Mouse (Mus musculus) MN1 (cell line): ENCODE results near the gene Cdc34.
"Not testable (repeated sequence)": the region's sequence is repeated elsewhere in the genome, so short reads cannot be mapped to it uniquely, and the experiment has no call there.

Experiments
- DNase-seq: peaks from one replicate; pipeline ENCODE4 v3.0.0-alpha.2; 2016; ENCODE audit warnings: low spot score

Gene Cdc34

GRCm38 (mm10) chr10:79695231-79696128, 13.5 kb downstream of the Cdc34 start:
- DNase-seq = peak; percentile 80

GRCm38 (mm10) chr10:79696129-79696651, 14.2 kb downstream of the Cdc34 start:
- DNase-seq = no peak

GRCm38 (mm10) chr10:79697916-79698315, 15.9 kb downstream of the Cdc34 start:
- DNase-seq = no peak

- no peak for DNase-seq
Measured at GRCm38 (mm10) chr10:79698459-79698858, 16.5 kb downstream of the Cdc34 start.

DNA sequence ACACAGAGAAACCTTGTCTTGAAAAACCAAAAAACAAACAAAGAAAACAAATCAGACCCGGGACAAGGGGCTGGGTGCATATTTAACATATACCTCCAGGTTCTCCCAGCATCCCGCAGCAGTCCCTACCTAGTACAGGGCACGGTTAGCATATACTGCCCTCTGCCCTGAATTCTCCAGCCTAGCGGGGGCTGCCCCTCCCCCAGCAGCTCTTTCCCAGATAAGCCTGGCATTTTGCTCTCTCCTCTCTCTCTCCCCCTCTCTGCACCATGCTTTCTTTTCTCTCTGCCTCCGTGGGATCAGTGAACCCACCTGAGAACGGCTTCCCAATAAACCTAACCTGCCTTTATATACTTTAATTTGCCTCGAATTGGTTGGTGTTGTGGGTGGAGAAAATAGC, 18.7 kb downstream of the Cdc34 start:
- DNase-seq = no peak

DNA sequence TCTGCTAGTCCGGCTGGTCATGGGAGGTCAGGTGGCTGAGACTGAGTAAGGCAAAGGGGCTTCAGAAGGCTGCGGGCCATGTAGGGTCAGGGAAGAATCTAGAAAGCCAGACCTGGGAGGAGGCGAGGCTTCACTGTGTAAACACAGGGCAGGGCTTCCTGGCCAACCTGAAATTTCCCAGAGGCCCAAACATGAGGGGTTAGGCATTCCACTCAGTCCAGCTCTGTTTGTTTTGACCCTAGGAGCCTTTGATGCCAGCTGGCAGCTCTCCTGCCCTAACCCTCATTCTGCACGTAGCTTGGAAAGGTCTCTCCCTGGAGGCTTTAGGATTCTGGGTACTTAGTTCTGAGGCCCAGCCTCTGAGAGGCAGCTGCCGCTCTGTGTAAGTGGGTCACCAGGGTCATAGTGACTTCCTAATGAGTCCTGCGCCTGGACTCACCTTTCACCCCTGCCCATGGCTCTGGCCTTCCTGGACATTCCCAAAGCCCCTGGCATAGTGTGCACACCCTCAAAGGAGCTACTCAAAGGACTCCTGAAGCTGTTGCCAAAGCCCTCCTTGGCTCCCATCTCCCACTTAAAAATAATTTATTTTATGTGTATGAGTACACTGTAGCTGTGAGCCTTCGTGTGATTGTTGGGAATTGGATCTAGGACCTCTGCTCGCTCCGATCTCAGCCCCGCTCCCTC, 19.6 kb downstream of the Cdc34 start:
- DNase-seq = no peak

DNA sequence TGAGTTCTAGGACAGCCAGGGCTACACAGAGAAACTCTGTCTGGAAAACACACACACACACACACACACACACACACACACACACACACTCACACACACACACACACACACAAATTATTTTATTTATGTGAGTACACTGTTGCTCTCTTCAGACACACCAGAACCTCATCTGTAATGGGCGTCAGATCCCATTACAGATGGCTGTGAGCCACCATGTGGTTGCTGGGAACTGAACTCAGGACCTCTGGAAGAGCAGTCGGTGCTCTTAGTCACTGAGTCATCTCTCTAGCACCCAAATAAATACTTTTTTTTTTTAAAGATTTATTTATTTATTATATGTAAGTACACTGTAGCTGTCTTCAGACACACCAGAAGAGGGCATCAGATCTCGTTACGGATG, 21.0 kb downstream of the Cdc34 start:
- DNase-seq = not testable (repeated sequence)

- no peak for DNase-seq
Measured at GRCm38 (mm10) chr10:79703541-79703940, 21.5 kb downstream of the Cdc34 start.

GRCm38 (mm10) chr10:79704065-79704969, 22.3 kb downstream of the Cdc34 start, which contains the start of gene Bsg:
Gene Bsg, plus strand, starts transcription at chr10:79704491.
- peak; percentile 100 for DNase-seq

DNA sequence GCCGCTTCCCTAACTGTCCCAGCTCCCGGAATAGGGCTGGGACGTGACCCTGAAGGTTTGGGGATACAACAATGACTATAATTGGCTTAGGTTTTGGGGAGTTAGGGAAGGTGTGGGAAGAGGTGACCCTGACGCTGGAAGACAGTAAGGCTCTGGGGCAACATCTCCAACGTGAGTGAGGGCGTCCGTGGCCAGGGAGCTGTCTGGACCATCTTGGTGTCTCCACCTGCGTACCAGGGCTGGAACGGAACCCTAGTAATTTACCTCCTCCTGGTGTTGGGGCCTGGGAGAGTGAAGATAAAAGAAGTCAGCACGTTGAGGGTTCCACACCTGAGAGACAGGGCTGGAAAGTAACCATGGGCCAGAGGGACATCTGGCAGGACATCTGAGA, 23.0 kb downstream of the Cdc34 start:
- no peak for DNase-seq

DNA sequence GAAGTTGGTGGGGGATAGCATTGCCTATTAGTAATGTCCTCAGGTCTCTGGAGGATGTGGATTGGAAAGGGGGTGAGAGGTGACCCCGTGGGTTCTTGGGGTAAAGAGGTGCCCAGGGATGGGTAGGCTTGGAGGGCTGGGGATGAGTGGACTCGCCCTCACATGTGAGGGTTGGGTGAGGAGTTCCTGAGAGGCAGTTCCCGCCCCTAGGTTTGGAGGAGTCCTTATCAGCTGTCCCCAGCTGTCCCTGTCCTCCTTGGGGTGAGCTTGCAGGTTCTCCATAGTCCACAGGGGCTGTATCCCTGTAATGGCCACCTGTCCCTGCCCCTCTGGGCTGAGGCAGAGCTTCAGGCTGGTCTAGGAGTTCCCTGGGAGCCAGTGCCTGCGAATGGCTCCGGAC, 24.0 kb downstream of the Cdc34 start:
- DNase-seq = no peak

- DNase-seq = no peak
Measured at GRCm38 (mm10) chr10:79706406-79707094, 24.6 kb downstream of the Cdc34 start.

DNA sequence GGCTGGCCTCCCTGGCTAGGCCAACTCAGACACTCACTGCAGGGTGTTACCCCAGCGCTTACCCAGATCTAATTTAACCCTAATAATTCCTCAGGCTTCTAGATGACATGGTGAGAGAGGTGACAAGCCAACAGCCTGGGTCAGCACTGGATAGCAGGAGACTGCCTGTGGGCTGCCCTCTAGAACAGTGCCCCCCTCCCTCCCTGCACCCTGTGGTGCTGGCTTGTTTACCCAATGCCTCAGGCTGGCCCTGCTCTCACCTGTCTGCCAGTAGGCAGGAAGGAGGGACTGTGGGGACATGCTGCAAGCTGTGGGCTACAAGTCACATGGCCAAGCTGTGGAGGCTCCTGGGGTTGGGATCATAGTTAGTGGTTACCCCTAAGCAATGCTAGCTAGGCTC, 25.2 kb downstream of the Cdc34 start:
- no peak for DNase-seq

DNA sequence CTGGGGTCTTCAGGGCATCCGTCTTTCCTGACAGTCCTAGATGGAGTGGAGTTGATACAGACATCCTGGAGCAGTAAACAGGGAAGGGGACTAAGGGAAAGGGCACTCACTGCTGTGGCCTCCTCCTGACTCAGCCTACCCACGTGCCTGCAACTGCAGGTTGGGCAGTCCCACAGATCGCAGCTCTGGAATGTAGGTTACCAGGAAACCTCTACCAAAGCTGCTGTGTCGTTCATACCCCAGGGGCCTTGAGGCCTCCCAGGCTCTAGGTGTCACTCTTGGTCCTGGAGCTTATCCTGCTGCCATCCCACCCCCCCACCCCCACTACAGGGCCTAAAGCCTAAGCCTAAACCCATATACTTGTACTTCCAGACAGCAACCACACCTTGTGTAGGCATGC, 25.8 kb downstream of the Cdc34 start:
- DNase-seq = no peak

GRCm38 (mm10) chr10:79708668-79709067, 26.7 kb downstream of the Cdc34 start:
- DNase-seq = no peak

DNA sequence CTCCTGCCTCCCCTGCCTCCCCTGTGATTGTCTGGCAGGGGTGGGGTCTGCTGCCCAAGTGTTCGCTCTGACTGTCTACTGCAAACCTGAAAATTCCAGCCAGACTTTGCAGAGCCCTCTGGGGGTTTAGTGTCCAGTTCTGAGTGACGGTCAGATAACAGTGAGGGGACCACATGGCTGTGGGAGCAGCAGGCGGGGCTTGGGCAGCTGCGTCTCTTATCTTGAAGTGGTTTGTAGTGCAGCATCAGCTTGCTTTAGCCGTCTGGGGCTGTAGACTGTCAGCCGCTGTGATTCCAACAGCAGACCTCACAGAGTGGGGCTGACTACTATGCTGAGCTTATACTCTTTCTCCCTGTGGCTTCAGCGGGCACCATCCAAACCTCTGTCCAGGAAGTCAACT, 27.3 kb downstream of the Cdc34 start:
- peak; percentile 63 for DNase-seq

- peak; percentile 71 for DNase-seq
Measured at GRCm38 (mm10) chr10:79712029-79712428, 30.0 kb downstream of the Cdc34 start.

- DNase-seq = peak; percentile 93
Measured at GRCm38 (mm10) chr10:79712499-79713126, 30.6 kb downstream of the Cdc34 start.

- DNase-seq = no peak
Measured at GRCm38 (mm10) chr10:79713163-79713562, 31.2 kb downstream of the Cdc34 start.

GRCm38 (mm10) chr10:79714996-79715395, 33.0 kb downstream of the Cdc34 start:
- peak; percentile 89 for DNase-seq
